Mouse (Mus musculus) C2C12 (cell line): Measurements from ENCODE around the gene Rab31.

Experiments
- CTCF ChIP-seq: IDR thresholded peaks from one replicate; pipeline ENCODE4 v1.5.1; 2011; ENCODE audit not compliant: control insufficient read depth, insufficient read depth, insufficient read length
- MAX ChIP-seq: IDR thresholded peaks from one replicate; pipeline ENCODE4 v1.6.1; 2011; ENCODE audit warnings: mild to moderate bottlenecking, control low read depth
- MYOD1 ChIP-seq: IDR thresholded peaks from one replicate; pipeline ENCODE4 v1.6.1; 2011; ENCODE audit warnings: low read depth; ENCODE audit not compliant: control insufficient read depth, insufficient read length
- USF1 ChIP-seq: IDR thresholded peaks from one replicate; pipeline ENCODE4 v1.6.1; 2011; ENCODE audit warnings: low read depth, mild to moderate bottlenecking, control low read depth, moderate library complexity

DNA sequence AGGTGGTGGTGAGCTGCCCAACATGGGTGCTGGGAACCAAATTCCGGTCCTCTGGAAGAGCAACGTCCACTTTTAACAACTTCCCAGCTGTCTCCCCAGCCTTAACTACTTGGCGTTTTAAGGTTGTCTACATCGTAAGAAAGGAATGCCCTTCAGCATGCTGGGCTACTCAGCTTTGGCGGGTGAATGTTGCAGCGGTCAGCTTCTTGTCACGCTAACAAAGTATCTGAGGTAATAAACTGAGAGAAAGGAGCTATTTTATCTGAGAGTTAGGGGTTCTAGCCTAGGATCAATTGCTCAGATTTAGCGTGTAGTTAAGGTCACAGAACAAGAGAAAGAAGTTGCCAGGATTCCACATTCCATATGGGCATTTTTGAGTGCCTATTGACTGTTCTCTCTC, 71.2 kb downstream of the Rab31 start:
- no peak for TF ChIP-seq CTCF
- no peak for TF ChIP-seq MYOD1
- TF ChIP-seq USF1, result no peak
- TF ChIP-seq MAX, result no peak
